Mouse (Mus musculus) forebrain, embryonic 11.5 days (tissue): Measurements from ENCODE around the gene Mrpl27. TPM values are rescaled to one million over a fixed set of nuclear protein-coding genes. Genes with fewer than 3 reads are reported as not detected.

Source experiments
- ATAC-seq: fragments of 200-750 bp; cut with Nextera tagmentation; replicated peaks from 2 replicates; pipeline ENCODE4 v1.8.0; 2017; ENCODE audit warnings: moderate TSS enrichment; ENCODE audit not compliant: low FRiP score
- DNase-seq: peaks from one replicate; pipeline ENCODE4 v3.0.0-alpha.2; 2017; ENCODE audit warnings: low spot score
- H3K27ac ChIP-seq: fragments of 300-500 bp; sonication (generic); 2 replicates; pipeline ENCODE4 v1.5.1; 2014; ENCODE audit warnings: low read depth, low read length
- H3K27me3 ChIP-seq: fragments of 300-500 bp; sonication (generic); 2 replicates; pipeline ENCODE4 v1.6.1; 2014; ENCODE audit warnings: mild to moderate bottlenecking, low read length, mixed read lengths; ENCODE audit not compliant: control insufficient read depth, insufficient read depth
- H3K36me3 ChIP-seq: fragments of 300-500 bp; sonication (generic); 2 replicates; pipeline ENCODE4 v1.6.1; 2014; ENCODE audit warnings: mild to moderate bottlenecking, low read length, moderate library complexity, mixed read lengths; ENCODE audit not compliant: control insufficient read depth, insufficient read depth
- H3K4me1 ChIP-seq: fragments of 300-500 bp; sonication (generic); replicated peaks from 2 replicates; pipeline ENCODE4 v1.6.1; 2014; ENCODE audit warnings: low read length, mixed read lengths; ENCODE audit not compliant: control insufficient read depth, insufficient read depth
- H3K4me2 ChIP-seq: fragments of 300-500 bp; sonication (generic); 2 replicates; pipeline ENCODE4 v1.6.1; 2014; ENCODE audit warnings: low read depth, mild to moderate bottlenecking, low read length, moderate library complexity, mixed read lengths; ENCODE audit not compliant: severe bottlenecking
- H3K4me3 ChIP-seq: fragments of 300-500 bp; sonication (generic); 2 replicates; pipeline ENCODE4 v1.5.1; 2014; ENCODE audit warnings: low read depth, low read length
- H3K9ac ChIP-seq: fragments of 300-500 bp; sonication (generic); 2 replicates; pipeline ENCODE4 v1.6.1; 2014; ENCODE audit warnings: low read length
- H3K9me3 ChIP-seq: fragments of 300-500 bp; sonication (generic); 2 replicates; pipeline ENCODE4 v1.6.1; 2016; ENCODE audit warnings: low read length, mixed read lengths; ENCODE audit not compliant: control insufficient read depth
- WGBS: fragments of 180-500 bp; shearing (Covaris S2); extraction: QIAGEN DNeasy Blood & Tissue Kit; methylation state at CpG from one replicate; pipeline ENCODE4 v1.1.7; 2014; 5-methylcytosine and 5-hydroxymethylcytosine counted together
- polyA plus RNA-seq: library from polyadenylated mRNA; unstranded; fragments of >200 nt; fragmentation: Nextera tagmentation; extraction: Ambion mirVana; gene quantifications from 2 replicates; pipeline ENCODE4 v1.2.1, GENCODE M21; 2014

Gene Mrpl27
- polyA plus RNA-seq, 1 experiment from 2014 or later = 125 TPM

DNA sequence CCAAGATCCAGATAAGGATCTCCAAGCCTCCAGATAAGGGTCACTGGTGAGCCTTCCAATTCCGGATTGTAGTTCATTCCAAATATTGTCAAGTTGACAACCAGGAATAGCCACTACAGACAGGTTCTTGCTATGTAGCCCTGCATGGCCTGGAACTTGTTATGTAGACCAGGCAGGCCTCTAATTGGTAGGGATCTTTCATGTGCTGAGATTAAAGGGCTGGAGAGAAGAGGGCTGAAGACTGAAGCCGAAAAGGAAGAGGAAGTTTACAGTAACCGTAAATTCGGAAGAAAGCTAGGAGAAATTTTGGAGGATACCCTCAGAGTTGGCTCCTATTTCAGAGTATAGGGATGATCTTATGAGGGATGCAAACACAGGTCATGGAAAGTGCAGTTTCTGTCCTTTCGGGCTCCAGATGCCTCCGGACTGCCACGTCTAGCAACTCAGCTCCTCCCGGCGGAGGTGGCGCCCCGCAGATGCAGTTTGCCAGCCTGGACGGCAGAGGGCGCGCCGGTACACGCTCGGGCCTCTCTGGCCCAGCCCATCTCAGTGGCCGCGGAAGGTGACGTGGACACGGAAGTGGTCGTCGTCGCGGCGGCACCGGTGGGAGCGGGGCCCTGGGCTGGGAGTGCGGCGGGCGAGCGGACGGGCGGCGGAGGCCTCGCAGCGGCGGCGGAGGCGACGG lies 24.2 kb upstream of the Mrpl27 start, which contains the start of gene Lrrc59:
Lrrc59 (plus strand) TSS at position 569 of the 685 bp plus-strand sequence.
- peak within 1 kb of the TSS; percentile 95 for H3K4me3 ChIP-seq
- peaks cover 3% of the 10 kb centered on the region; the same call in 1 of the 2 replicates for H3K4me1 ChIP-seq
- H3K9me3 ChIP-seq = no peaks in the 10 kb centered on the region
- ATAC-seq (peak; percentile 95), DNase-seq (peak; percentile 98)
- H3K27ac ChIP-seq = no peak within 1 kb of the TSS
- H3K27me3 ChIP-seq = no peaks in the 10 kb centered on the region
- WGBS = 8% methylated on average over 33 of the region's 41 CpGs
- no peaks in the 10 kb centered on the region; the same call in 1 of the 2 replicates for H3K36me3 ChIP-seq
- H3K4me2 ChIP-seq = peak within 1 kb of the TSS; percentile 87
- H3K9ac ChIP-seq = peak within 1 kb of the TSS; percentile 86

DNA sequence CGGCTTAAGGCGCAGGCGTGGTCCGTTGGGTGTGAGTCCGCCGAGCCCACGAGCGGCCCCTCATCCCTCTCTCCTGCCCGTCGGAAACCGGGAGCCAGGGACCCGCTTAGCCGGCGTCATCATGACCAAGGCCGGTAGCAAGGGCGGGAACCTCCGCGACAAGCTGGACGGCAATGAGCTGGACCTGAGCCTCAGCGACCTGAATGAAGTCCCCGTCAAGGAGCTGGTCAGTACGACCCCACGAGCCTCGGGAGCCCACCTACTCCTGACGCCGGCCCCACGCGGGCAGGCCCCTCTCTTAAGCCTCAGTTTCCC lies 23.7 kb upstream of the Mrpl27 start:
- under 1% methylated on average over 28 of the region's 28 CpGs for whole genome bisulfite sequencing
- Histone ChIP-seq H3K9ac (peak overlapping the region; percentile 86), H3K4me1 (peaks cover 3% of the 10 kb centered on the region; the same call in 1 of the 2 replicates), H3K4me2 (peak overlapping the region; percentile 87), H3K27ac (no peak overlapping the region), H3K4me3 (peak overlapping the region; percentile 95), H3K9me3 (no peaks in the 10 kb centered on the region), H3K27me3 (no peaks in the 10 kb centered on the region), H3K36me3 (peaks cover 4% of the 10 kb centered on the region)
- DNase-seq (no peak), ATAC-seq (peak; percentile 53)

DNA sequence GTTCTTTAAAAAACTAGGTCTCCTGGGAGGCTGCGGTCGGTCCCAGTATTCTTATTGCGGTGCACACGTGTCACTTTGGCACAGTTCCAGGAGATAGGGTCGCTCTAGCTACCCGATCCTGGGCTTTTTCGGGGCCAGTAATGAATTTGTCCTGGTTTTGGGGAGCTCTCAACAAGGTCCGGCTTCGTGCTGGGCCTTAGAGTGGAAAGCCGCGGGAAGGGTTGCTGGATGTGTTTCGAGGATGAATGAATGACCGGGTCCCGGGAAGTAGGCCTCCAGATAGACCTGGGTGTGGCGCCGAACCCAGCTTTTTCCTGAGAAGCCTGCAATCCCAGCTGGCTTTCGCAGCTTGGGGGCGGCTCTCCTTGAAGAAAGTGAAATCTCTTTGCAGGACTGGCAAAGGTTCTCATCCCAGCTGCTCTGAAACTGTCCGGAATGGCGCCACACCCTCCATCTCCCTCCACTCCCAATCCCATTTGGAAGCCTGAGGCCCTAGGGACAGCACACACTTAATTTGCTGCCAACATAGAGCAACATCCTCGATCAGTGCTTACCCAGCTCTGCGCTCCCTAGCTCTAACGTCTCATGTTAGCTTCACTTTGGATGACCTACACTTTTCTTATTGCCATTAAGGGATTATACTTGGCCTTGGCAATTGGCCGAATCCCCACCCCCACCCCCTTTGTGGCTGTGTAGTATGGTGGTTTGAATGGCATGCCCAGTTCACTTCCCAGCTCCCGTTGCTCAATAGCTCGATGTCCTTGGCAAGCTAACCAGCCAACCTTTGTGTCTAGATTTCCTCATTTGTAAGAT lies 23.2 kb upstream of the Mrpl27 start:
- peak; percentile 52 for DNase-seq
- Histone ChIP-seq H3K27me3 (no peaks in the 10 kb centered on the region), H3K4me2 (peak overlapping the region; percentile 87), H3K9me3 (no peaks in the 10 kb centered on the region), H3K27ac (no peak overlapping the region), H3K4me1 (peaks cover 3% of the 10 kb centered on the region; the same call in 1 of the 2 replicates), H3K36me3 (peaks cover 4% of the 10 kb centered on the region), H3K4me3 (peak overlapping the region; percentile 95), H3K9ac (peak overlapping the region; percentile 86)
- ATAC-seq = 0 out of 2 replicates have a peak, but pooled peaks have one; percentile 36
- WGBS = 16% methylated on average over 26 of the region's 26 CpGs

DNA sequence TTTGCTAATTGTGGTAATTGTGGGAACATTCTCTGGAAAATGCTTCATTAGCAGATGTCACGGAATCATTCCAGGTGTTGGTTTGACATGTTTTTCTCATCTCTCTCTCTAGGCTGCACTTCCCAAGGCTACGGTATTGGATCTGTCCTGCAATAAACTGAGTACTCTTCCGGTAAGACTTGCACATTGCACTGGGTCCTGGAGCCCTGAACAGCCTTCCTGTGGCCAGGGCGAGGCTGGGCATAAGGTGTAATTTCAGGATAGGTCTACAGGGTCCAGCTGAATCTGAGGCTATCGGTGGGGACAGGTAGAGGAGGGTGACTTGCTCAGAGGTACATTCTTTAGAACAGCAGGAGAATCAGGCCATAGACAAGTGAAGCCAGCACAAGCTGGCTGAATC lies 21.6 kb upstream of the Mrpl27 start:
- Histone ChIP-seq H3K4me2 (no peak overlapping the region), H3K9me3 (no peaks in the 10 kb centered on the region), H3K4me1 (peaks cover 3% of the 10 kb centered on the region; the same call in 1 of the 2 replicates), H3K4me3 (no peak overlapping the region), H3K9ac (no peak overlapping the region), H3K36me3 (peaks cover 4% of the 10 kb centered on the region), H3K27me3 (no peaks in the 10 kb centered on the region), H3K27ac (no peak overlapping the region)
- ATAC-seq (no peak), DNase-seq (no peak)
- WGBS = 94% methylated on average over 5 of the region's 5 CpGs

DNA sequence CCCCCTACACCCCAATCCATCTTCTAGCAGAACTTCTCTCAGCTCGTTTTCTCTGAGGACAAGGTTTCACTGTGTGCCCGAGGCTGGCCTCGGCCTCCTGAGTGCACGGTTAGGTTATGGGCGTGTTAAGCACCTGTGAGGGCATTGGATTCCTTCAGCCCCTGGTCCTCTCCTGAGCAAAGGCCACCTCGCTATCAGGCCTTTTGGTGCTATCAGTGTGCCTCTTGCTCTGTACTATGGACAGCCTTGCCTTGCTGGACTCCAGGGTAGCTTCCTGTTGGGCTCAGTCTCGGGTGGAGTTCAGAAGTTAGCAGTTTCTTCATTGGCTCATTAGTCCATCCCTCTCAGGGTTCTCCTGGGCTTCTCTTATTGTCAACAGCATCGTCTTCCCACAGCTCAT lies 20.6 kb upstream of the Mrpl27 start:
- no peak for ATAC-seq
- no peak overlapping the region for H3K4me3 ChIP-seq
- peaks cover 8% of the 10 kb centered on the region for H3K36me3 ChIP-seq
- no peak for DNase-seq
- no peak overlapping the region for H3K27ac ChIP-seq
- H3K27me3 ChIP-seq = no peaks in the 10 kb centered on the region
- H3K9ac ChIP-seq = no peak overlapping the region
- peaks cover 3% of the 10 kb centered on the region; the same call in 1 of the 2 replicates for H3K4me1 ChIP-seq
- 87% methylated on average over 8 of the region's 8 CpGs for WGBS
- H3K4me2 ChIP-seq = no peak overlapping the region
- no peaks in the 10 kb centered on the region for H3K9me3 ChIP-seq

DNA sequence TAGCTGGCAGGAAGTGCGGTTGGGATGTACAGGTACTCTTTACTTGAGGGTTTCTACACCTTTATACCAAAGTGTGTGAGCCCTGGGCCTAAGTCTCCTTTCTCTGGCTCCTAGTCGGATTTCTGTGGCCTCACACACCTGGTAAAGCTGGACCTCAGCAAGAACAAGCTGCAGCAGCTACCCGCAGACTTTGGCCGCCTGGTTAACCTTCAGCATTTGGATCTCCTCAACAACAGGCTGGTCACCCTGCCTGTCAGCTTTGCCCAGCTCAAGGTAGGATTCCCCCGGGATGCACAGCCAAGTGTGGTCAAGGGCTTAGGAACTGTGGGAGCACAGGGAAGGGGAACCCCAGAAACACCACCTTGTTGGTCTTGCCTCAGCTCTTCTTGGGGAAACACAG lies 19.1 kb upstream of the Mrpl27 start:
- Histone ChIP-seq H3K4me1 (peaks cover 3% of the 10 kb centered on the region; the same call in 1 of the 2 replicates), H3K9ac (no peak overlapping the region), H3K4me3 (no peak overlapping the region), H3K4me2 (no peak overlapping the region), H3K36me3 (peaks cover 8% of the 10 kb centered on the region), H3K9me3 (no peaks in the 10 kb centered on the region), H3K27me3 (no peaks in the 10 kb centered on the region), H3K27ac (no peak overlapping the region)
- WGBS = 93% methylated on average over 5 of the region's 5 CpGs
- ATAC-seq (no peak), DNase-seq (no peak)

DNA sequence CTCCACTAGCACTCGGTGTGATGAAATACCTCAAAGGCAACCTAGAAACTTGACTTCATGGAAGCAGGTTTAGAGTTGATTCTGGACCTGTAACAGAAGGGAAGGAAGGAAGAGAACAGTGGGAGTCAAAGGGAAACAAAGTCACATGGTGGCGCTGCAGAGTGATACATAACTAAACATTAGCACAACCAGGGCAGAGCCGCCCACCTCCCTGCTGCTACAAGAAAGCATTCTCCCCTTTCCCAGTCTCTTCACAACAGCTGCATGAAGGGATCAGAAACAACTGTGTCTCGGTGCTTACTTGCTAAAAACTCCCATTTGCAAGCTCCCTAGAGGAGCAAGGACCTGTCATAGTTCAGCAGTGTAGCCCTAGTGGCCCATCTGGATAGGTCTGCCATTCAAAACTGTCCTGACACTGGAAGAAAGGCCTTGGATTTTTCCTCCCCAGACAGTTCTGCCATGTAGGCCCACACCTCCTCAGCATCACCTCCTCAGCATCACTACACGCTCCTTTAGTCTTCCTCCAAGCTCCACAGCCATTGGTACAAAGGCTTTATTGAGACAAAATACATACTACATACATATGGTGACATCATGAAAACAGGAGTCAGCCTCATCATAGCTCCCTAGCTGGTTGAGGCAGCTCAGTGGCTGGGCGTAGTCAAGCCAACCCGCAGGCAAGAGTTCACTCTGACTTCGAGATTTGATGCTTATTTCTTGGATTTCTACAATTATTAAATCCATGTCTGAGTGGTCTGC lies 8.9 kb upstream of the Mrpl27 start:
- H3K27me3 ChIP-seq = no peaks in the 10 kb centered on the region
- no peak overlapping the region for H3K4me2 ChIP-seq
- peaks cover 33% of the 10 kb centered on the region for H3K36me3 ChIP-seq
- H3K4me3 ChIP-seq = no peak overlapping the region
- no peak overlapping the region for H3K27ac ChIP-seq
- WGBS = 91% methylated on average over 8 of the region's 8 CpGs
- DNase-seq = no peak
- ATAC-seq = no peak
- H3K9me3 ChIP-seq = no peaks in the 10 kb centered on the region
- no peaks in the 10 kb centered on the region for H3K4me1 ChIP-seq
- no peak overlapping the region for H3K9ac ChIP-seq

DNA sequence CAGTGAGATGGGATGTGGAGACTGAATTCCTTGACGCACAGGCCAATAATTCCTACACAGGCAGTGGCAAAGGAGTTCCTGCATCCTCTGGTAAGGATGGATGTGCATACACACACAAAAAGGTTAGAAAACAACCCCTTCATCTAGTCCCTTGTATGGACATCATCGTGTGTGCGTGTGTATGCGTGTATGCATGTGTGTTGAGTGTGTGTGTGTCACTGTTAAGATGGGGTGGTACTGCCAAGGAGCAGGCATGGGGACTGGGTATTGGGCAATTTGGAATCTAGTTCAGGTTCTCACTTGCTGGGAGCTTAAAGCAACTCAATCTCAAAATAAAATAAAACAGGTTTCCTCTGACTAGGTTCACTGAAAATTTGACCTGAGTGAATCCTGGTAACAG lies 7.1 kb upstream of the Mrpl27 start:
- no peak overlapping the region for H3K4me2 ChIP-seq
- no peak overlapping the region for H3K9ac ChIP-seq
- no peaks in the 10 kb centered on the region for H3K9me3 ChIP-seq
- H3K4me3 ChIP-seq = no peak overlapping the region
- no peak overlapping the region for H3K27ac ChIP-seq
- DNase-seq (no peak), ATAC-seq (no peak)
- no peaks in the 10 kb centered on the region for H3K27me3 ChIP-seq
- H3K36me3 ChIP-seq = peaks cover 30% of the 10 kb centered on the region
- 95% methylated on average over 4 of the region's 4 CpGs for WGBS
- no peaks in the 10 kb centered on the region for H3K4me1 ChIP-seq
